Mouse (Mus musculus) liver, embryonic 13.5 days (tissue): ENCODE measurements around the gene Cib2. TPM values are rescaled to one million over a fixed set of nuclear protein-coding genes. Genes with fewer than 3 reads are reported as not detected.

Source experiments
- ATAC-seq: fragments of 200-750 bp; cut with Nextera tagmentation; 2 replicates; pipeline ENCODE4 v1.8.0; 2017; ENCODE audit warnings: low read depth, mild to moderate bottlenecking, moderate number of reproducible peaks, moderate library complexity
- DNase-seq: peaks from one replicate; pipeline ENCODE4 v3.0.0; 2022
- H3K27ac ChIP-seq: fragments of 300-500 bp; sonication (generic); 2 replicates; pipeline ENCODE4 v1.5.1; 2015; ENCODE audit warnings: moderate library complexity, mild to moderate bottlenecking, inconsistent platforms
- H3K27me3 ChIP-seq: fragments of 300-500 bp; sonication (generic); 2 replicates; pipeline ENCODE4 v1.6.1; 2015; ENCODE audit warnings: mild to moderate bottlenecking, inconsistent platforms
- H3K36me3 ChIP-seq: fragments of 300-500 bp; sonication (generic); 2 replicates; pipeline ENCODE4 v1.6.1; 2015; ENCODE audit warnings: mild to moderate bottlenecking, inconsistent platforms
- H3K4me1 ChIP-seq: fragments of 300-500 bp; sonication (generic); replicated peaks from 2 replicates; pipeline ENCODE4 v1.6.1; 2015; ENCODE audit warnings: inconsistent platforms
- H3K4me2 ChIP-seq: fragments of 300-500 bp; sonication (generic); 2 replicates; pipeline ENCODE4 v1.6.1; 2015; ENCODE audit warnings: inconsistent platforms, mild to moderate bottlenecking, moderate library complexity
- H3K4me3 ChIP-seq: fragments of 300-500 bp; sonication (generic); replicated peaks from 2 replicates; pipeline ENCODE4 v1.5.1; 2015; ENCODE audit warnings: mild to moderate bottlenecking, inconsistent platforms
- H3K9ac ChIP-seq: fragments of 300-500 bp; sonication (generic); 2 replicates; pipeline ENCODE4 v1.6.1; 2015; ENCODE audit warnings: mild to moderate bottlenecking, inconsistent platforms
- H3K9me3 ChIP-seq: fragments of 300-500 bp; sonication (generic); replicated peaks from 2 replicates; pipeline ENCODE4 v1.6.1; 2016; ENCODE audit warnings: inconsistent platforms
- WGBS: fragments of 180-500 bp; shearing (Covaris S2); methylation state at CpG from one replicate; pipeline ENCODE4 v1.1.7; 2015; ENCODE audit not compliant: insufficient replicate concordance; 5-methylcytosine and 5-hydroxymethylcytosine counted together
- polyA plus RNA-seq: library from polyadenylated mRNA; unstranded; fragments of >200 nt; fragmentation: Nextera tagmentation; extraction: Ambion mirVana; gene quantifications from 2 replicates; pipeline ENCODE4 v1.2.1, GENCODE M21; 2015

The Cib2 gene
- polyA plus RNA-seq, 1 experiment from 2014 or later = 1.8 TPM

- 58% methylated on average over 7 of the region's 7 CpGs for WGBS
- Histone ChIP-seq H3K9me3 (no peaks in the 10 kb centered on the region), H3K4me3 (no peak overlapping the region), H3K36me3 (no peaks in the 10 kb centered on the region), H3K4me2 (no peak overlapping the region), H3K27me3 (no peaks in the 10 kb centered on the region), H3K9ac (no peak overlapping the region), H3K27ac (no peak overlapping the region), H3K4me1 (no peaks in the 10 kb centered on the region)
- no peak for ATAC-seq
- no peak for DNase-seq
These were observed 32.3 kb downstream of the Cib2 start for GRCm38 (mm10) chr9:54527694-54528093.

GRCm38 (mm10) chr9:54520286-54520685 lies 39.7 kb downstream of the Cib2 start:
- Histone ChIP-seq H3K4me1 (no peaks in the 10 kb centered on the region), H3K36me3 (no peaks in the 10 kb centered on the region), H3K9ac (no peak overlapping the region), H3K4me3 (no peak overlapping the region), H3K9me3 (no peaks in the 10 kb centered on the region), H3K4me2 (no peak overlapping the region), H3K27ac (no peak overlapping the region), H3K27me3 (no peaks in the 10 kb centered on the region)
- no peak for ATAC-seq
- no peak for DNase-seq
- 48% methylated on average over 4 of the region's 4 CpGs for WGBS

- H3K9ac ChIP-seq = no peak overlapping the region
- H3K27me3 ChIP-seq = no peaks in the 10 kb centered on the region
- H3K9me3 ChIP-seq = no peaks in the 10 kb centered on the region
- H3K27ac ChIP-seq = no peak overlapping the region
- ATAC-seq (no peak), DNase-seq (no peak)
- H3K4me2 ChIP-seq = no peak overlapping the region
- H3K36me3 ChIP-seq = no peaks in the 10 kb centered on the region
- no peak overlapping the region for H3K4me3 ChIP-seq
- H3K4me1 ChIP-seq = no peaks in the 10 kb centered on the region
- WGBS = 51% methylated on average over 7 of the region's 7 CpGs
These were observed 41.1 kb downstream of the Cib2 start for GRCm38 (mm10) chr9:54518921-54519320.

- Histone ChIP-seq H3K4me3 (no peak overlapping the region), H3K9me3 (no peaks in the 10 kb centered on the region), H3K27ac (no peak overlapping the region), H3K27me3 (no peaks in the 10 kb centered on the region), H3K4me1 (no peaks in the 10 kb centered on the region), H3K4me2 (no peak overlapping the region), H3K9ac (no peak overlapping the region), H3K36me3 (no peaks in the 10 kb centered on the region)
- DNase-seq (no peak), ATAC-seq (no peak)
- WGBS = 62% methylated on average over 2 of the region's 2 CpGs
These were observed 44.0 kb downstream of the Cib2 start for GRCm38 (mm10) chr9:54515991-54516390.

GRCm38 (mm10) chr9:54502873-54503272 lies 57.1 kb downstream of the Cib2 start:
- no peak overlapping the region for H3K27ac ChIP-seq
- H3K36me3 ChIP-seq = no peaks in the 10 kb centered on the region
- ATAC-seq (no peak), DNase-seq (no peak)
- no peaks in the 10 kb centered on the region for H3K9me3 ChIP-seq
- WGBS = 16% methylated on average over 12 of the region's 12 CpGs
- H3K4me2 ChIP-seq = peak overlapping the region; percentile 84
- peaks cover 51% of the 10 kb centered on the region for H3K27me3 ChIP-seq
- 0 out of 2 replicates have a peak overlapping the region, but pooled peaks have one; percentile 68 for H3K4me3 ChIP-seq
- 0 out of 2 replicates have a peak, but pooled peaks cover 4% of the 10 kb centered on the region for H3K4me1 ChIP-seq
- no peak overlapping the region for H3K9ac ChIP-seq

GRCm38 (mm10) chr9:54502111-54502495 lies 57.9 kb downstream of the Cib2 start:
- Histone ChIP-seq H3K9ac (no peak overlapping the region; the same call in 1 of the 2 replicates), H3K4me3 (peak overlapping the region; percentile 68), H3K36me3 (no peaks in the 10 kb centered on the region), H3K9me3 (no peaks in the 10 kb centered on the region), H3K27me3 (peaks cover 51% of the 10 kb centered on the region), H3K4me2 (peak overlapping the region; percentile 84), H3K4me1 (0 out of 2 replicates have a peak, but pooled peaks cover 4% of the 10 kb centered on the region), H3K27ac (no peak overlapping the region)
- DNase-seq (no peak), ATAC-seq (peak; percentile 27; the same call in 1 of the 2 replicates)
- 7% methylated on average over 13 of the region's 13 CpGs for WGBS

- Histone ChIP-seq H3K27me3 (peaks cover 51% of the 10 kb centered on the region), H3K4me2 (peak within 1 kb of the TSS; percentile 84), H3K4me3 (peak within 1 kb of the TSS; percentile 68), H3K27ac (no peak within 1 kb of the TSS), H3K9me3 (no peaks in the 10 kb centered on the region), H3K36me3 (no peaks in the 10 kb centered on the region), H3K9ac (peak within 1 kb of the TSS; percentile 64), H3K4me1 (0 out of 2 replicates have a peak, but pooled peaks cover 4% of the 10 kb centered on the region)
- DNase-seq (peak; percentile 59), ATAC-seq (peak; percentile 86)
- WGBS = under 1% methylated on average over 89 of the region's 99 CpGs
These were observed 58.4 kb downstream of the Cib2 start, which contains the start of gene Dmxl2 for GRCm38 (mm10) chr9:54501453-54502110. Dmxl2 (minus strand) TSS chr9:54501626.

- ATAC-seq = no peak; the same call in none of the 2 replicates
- Histone ChIP-seq H3K36me3 (no peaks in the 10 kb centered on the region), H3K4me2 (peak overlapping the region; percentile 84), H3K27ac (no peak overlapping the region), H3K4me3 (peak overlapping the region; percentile 68), H3K4me1 (0 out of 2 replicates have a peak, but pooled peaks cover 4% of the 10 kb centered on the region), H3K27me3 (peaks cover 51% of the 10 kb centered on the region), H3K9me3 (no peaks in the 10 kb centered on the region), H3K9ac (peak overlapping the region; percentile 64)
- 1% methylated on average over 43 of the region's 43 CpGs for WGBS
- DNase-seq = no peak
These were observed 59.1 kb downstream of the Cib2 start for GRCm38 (mm10) chr9:54500832-54501452.

- ATAC-seq = no peak
- Histone ChIP-seq H3K4me3 (no peak overlapping the region), H3K36me3 (no peaks in the 10 kb centered on the region), H3K27me3 (peaks cover 44% of the 10 kb centered on the region), H3K27ac (no peak overlapping the region), H3K4me1 (0 out of 2 replicates have a peak, but pooled peaks cover 4% of the 10 kb centered on the region), H3K4me2 (no peak overlapping the region), H3K9ac (no peak overlapping the region), H3K9me3 (no peaks in the 10 kb centered on the region)
- DNase-seq = no peak
- WGBS = 52% methylated on average over 3 of the region's 3 CpGs
These were observed 60.2 kb downstream of the Cib2 start for GRCm38 (mm10) chr9:54499791-54500190.

GRCm38 (mm10) chr9:54499291-54499690 lies 60.7 kb downstream of the Cib2 start:
- Histone ChIP-seq H3K9ac (no peak overlapping the region), H3K27ac (no peak overlapping the region), H3K36me3 (no peaks in the 10 kb centered on the region), H3K4me2 (no peak overlapping the region), H3K4me1 (0 out of 2 replicates have a peak, but pooled peaks cover 4% of the 10 kb centered on the region), H3K27me3 (peaks cover 43% of the 10 kb centered on the region), H3K9me3 (no peaks in the 10 kb centered on the region), H3K4me3 (no peak overlapping the region)
- ATAC-seq (no peak), DNase-seq (no peak)
- WGBS = 67% methylated on average over 6 of the region's 6 CpGs
